Mouse (Mus musculus) liver, adult 2 months (tissue): ENCODE measurements around the gene Prpf3.

ENCODE experiments used
- CTCF ChIP-seq: fragments of 200-500 bp; IDR thresholded peaks from 2 replicates; pipeline ENCODE4 v1.5.1; 2011; ENCODE audit warnings: low read depth, low read length, control low read depth
- POLR2A ChIP-seq: fragments of 200-500 bp; IDR thresholded peaks from 2 replicates; pipeline ENCODE4 v1.6.1; 2011; ENCODE audit warnings: low read length, control low read depth; ENCODE audit not compliant: insufficient read depth; ENCODE audit errors: extremely low read depth

DNA sequence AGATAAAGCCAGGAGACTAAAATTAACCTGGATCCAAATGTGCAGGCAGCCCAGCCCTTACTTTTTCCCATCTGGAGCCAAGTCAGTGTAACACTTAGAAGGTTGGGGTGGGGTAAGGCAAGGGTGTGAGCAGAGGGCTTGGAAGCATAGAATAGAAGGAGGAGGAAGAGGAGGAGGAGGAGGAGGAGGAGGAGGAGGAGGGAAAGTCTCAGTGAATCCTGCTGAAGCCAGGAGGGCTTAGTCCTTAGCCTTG, 46.6 kb upstream of the Prpf3 start:
- TF ChIP-seq CTCF, result no peak
- no peak for TF ChIP-seq POLR2A
